Mouse (Mus musculus) limb, embryonic 10.5 days (tissue): ENCODE measurements at regions not wholly inside any gene's neighbourhood (a gene's known extent, or its start where the extent isn't known, plus 50 kb on each side); places are given as distances from the start of the nearest gene placed in this dataset.
"Not testable (repeated sequence)": the region's sequence is repeated elsewhere in the genome, so short reads cannot be mapped to it uniquely, and the experiment has no call there.

Experiments
- DNase-seq: peaks from one replicate; pipeline ENCODE4 v3.0.0-alpha.2; 2017; ENCODE audit warnings: low spot score
- H3K27ac ChIP-seq: fragments of 300-500 bp; sonication (generic); 2 replicates; pipeline ENCODE4 v1.5.1; 2016; ENCODE audit warnings: mild to moderate bottlenecking
- H3K27me3 ChIP-seq: fragments of 300-500 bp; sonication (generic); 2 replicates; pipeline ENCODE4 v1.6.1; 2016; ENCODE audit warnings: low read depth, mild to moderate bottlenecking; ENCODE audit not compliant: poor library complexity, severe bottlenecking
- H3K36me3 ChIP-seq: fragments of 300-500 bp; sonication (generic); 2 replicates; pipeline ENCODE4 v1.6.1; 2016; ENCODE audit warnings: mild to moderate bottlenecking, moderate library complexity
- H3K4me1 ChIP-seq: fragments of 300-500 bp; sonication (generic); 2 replicates; pipeline ENCODE4 v1.6.1; 2016
- H3K4me3 ChIP-seq: fragments of 300-500 bp; sonication (generic); 2 replicates; pipeline ENCODE4 v1.5.1; 2016; ENCODE audit warnings: mild to moderate bottlenecking, moderate library complexity
- H3K9me3 ChIP-seq: fragments of 300-500 bp; sonication (generic); replicated peaks from 2 replicates; pipeline ENCODE4 v1.6.1; 2016; ENCODE audit warnings: mild to moderate bottlenecking
- WGBS: fragments of 180-500 bp; shearing (Covaris S2); methylation state at CpG from one replicate; pipeline ENCODE4 v1.1.7; 2016; 5-methylcytosine and 5-hydroxymethylcytosine counted together

DNA sequence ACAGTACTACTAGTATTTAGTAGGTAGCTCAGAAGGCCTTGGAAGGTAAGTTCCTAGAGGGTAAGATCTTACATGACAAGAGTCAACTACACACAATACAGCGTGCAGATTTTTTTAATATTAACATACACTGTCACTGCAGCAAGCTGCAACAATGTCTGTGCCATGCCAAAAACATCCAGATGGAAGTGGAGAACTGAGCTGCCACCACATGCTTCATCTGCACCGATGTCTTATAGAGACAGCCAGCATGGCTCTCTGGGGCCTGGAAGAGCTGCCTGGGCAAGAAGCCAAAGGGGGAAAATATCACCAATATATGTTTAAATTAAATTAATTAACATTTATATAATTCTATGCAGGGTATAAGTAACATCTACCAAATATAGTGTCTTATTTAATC, 795.3 kb downstream of the Cypt12 start:
- H3K4me3 ChIP-seq = no peak overlapping the region
- no peaks in the 10 kb centered on the region for H3K4me1 ChIP-seq
- no peak for DNase-seq
- H3K36me3 ChIP-seq = no peaks in the 10 kb centered on the region
- no peaks in the 10 kb centered on the region for H3K9me3 ChIP-seq
- H3K27me3 ChIP-seq = no peaks in the 10 kb centered on the region
- WGBS = 95% methylated on average over 2 of the region's 2 CpGs
- H3K27ac ChIP-seq = no peak overlapping the region

DNA sequence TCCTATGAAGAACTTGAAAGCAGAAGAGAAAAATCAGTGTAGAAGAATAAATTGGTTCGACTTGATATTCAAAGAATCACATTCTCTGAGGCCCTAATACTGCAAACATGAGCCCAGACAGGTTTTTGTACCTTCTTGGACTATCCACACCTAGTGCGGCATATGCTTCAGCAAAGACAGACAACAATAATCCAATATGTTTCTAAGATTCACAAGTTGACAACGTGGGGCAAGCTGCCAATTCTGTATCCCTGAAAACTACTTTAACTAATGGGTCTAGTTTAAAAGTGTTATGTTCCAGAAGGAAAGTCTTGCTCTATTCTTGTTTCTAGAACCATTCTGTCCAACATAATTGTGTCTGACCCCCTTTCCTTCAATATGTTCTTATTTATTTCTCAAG, 796.0 kb downstream of the Cypt12 start:
- no peak for DNase-seq
- H3K27ac ChIP-seq = no peak overlapping the region
- H3K4me1 ChIP-seq = no peaks in the 10 kb centered on the region
- no peaks in the 10 kb centered on the region for H3K27me3 ChIP-seq
- H3K4me3 ChIP-seq = no peak overlapping the region
- H3K9me3 ChIP-seq = no peaks in the 10 kb centered on the region
- H3K36me3 ChIP-seq = no peaks in the 10 kb centered on the region
- 87% methylated on average over 3 of the region's 3 CpGs for WGBS

DNA sequence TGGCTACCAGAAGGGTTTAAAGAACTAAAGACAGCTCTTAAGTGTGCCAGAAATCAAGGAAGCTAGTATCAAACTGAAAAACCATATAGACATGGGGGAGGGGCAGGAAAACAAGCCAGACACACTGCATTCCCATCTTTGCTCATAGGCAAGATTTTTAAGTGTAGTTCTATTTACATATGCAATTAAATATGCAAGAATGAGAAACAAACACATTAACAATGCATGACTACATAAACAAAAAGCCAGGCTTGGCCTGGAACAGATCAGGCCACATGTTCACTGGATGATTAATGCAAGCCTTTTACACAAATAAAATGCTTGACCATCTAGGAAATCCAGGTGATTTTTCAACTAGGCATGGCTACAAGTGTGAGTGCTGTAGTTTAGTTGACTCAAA, 798.0 kb downstream of the Cypt12 start:
- Histone ChIP-seq H3K36me3 (no peaks in the 10 kb centered on the region), H3K27ac (no peak overlapping the region), H3K27me3 (no peaks in the 10 kb centered on the region), H3K4me1 (no peaks in the 10 kb centered on the region), H3K9me3 (no peaks in the 10 kb centered on the region), H3K4me3 (no peak overlapping the region)
- no peak for DNase-seq

DNA sequence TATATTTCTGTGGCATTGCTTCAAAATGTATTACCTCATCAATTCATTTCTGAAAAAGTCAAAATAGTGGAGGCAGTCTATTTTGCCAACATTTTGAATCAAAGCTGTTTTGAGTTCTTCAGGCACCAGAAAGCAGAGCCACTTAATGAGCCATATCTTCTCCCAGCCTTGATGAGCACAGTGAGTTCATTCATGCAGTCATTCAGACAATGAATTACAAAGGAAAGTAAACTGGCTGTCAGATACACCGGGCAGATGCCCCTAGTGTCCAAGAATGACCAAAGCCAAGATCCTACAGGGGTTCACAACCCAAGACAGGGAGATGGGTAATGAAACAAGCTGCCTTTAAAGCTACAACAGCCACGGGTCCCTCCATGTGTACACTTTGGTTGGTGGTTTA, 798.7 kb downstream of the Cypt12 start:
- Histone ChIP-seq H3K36me3 (no peaks in the 10 kb centered on the region), H3K4me1 (no peaks in the 10 kb centered on the region), H3K4me3 (no peak overlapping the region), H3K27me3 (no peaks in the 10 kb centered on the region), H3K9me3 (no peaks in the 10 kb centered on the region), H3K27ac (no peak overlapping the region)
- 75% methylated on average over 2 of the region's 2 CpGs for WGBS
- DNase-seq = no peak

DNA sequence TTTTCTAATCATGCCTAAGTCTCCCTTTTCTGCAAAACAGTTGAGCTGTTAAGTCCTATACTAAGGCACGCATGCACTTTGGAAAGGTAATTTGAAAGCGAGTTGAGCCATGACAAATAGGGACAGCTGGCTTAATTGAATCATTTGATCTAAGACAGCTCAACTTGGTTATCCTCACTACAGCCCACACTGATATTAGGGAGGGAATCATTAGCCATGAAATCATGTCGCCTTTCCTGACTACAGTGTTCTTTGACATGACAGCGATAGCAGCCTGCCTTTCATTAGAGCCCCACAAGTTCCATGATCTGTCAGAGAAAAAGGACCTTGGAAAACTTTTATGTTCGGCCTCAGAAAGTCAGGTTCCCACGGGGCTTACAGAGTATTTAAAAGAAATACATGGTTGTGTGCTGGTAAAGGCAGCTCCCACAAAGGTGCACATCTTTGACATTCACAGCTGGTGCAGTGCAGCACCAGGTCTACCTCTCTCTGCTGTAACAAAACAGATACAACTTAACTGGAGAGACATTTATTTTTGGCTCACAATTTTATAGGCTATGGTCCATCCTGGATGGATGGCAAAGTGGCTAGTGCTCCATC, 803.5 kb downstream of the Cypt12 start:
- DNase-seq = no peak
- Histone ChIP-seq H3K27me3 (no peaks in the 10 kb centered on the region), H3K27ac (no peak overlapping the region), H3K36me3 (no peaks in the 10 kb centered on the region), H3K9me3 (no peaks in the 10 kb centered on the region), H3K4me1 (no peaks in the 10 kb centered on the region), H3K4me3 (no peak overlapping the region)
- WGBS = 82% methylated on average over 6 of the region's 6 CpGs

DNA sequence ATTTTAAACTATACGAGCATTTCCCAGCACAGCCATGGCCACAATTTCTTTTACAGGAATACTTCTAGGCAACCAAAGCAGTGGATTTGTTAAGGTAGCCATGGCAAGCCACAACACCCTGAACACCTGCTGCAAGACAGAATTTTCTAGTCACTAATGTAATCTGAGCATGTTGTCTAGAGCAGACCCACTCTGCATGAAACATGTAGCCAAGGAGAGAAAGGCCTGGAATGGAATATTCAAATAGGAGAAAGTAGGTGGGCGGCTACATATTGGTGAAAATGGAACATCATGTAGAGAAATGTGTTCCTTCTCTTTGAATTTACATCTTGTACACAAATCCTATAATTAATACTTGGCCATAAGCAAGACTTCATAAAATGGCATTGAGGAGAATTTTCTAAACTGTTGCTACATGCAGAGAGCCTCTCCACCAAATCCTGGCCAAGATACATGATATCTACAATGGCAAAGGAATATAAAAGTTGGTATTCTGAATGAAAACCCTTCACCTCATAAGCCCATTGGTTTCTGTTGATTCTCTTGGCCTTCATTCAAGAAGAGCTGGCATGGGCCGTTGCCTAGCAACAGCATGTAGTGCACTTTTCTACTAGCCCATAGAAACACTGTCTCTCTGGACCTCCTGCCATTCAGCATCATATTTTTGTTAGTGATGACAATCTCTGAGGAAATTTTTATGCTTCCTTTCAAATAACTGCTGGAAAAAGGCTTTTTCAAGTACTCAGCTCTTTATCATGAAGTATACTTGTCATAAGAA, 816.3 kb downstream of the Cypt12 start:
- no peak for DNase-seq
- 92% methylated on average over 3 of the region's 3 CpGs for WGBS
- no peaks in the 10 kb centered on the region for H3K4me1 ChIP-seq
- no peaks in the 10 kb centered on the region for H3K27me3 ChIP-seq
- no peak overlapping the region for H3K4me3 ChIP-seq
- no peaks in the 10 kb centered on the region for H3K9me3 ChIP-seq
- H3K36me3 ChIP-seq = no peaks in the 10 kb centered on the region
- no peak overlapping the region for H3K27ac ChIP-seq

DNA sequence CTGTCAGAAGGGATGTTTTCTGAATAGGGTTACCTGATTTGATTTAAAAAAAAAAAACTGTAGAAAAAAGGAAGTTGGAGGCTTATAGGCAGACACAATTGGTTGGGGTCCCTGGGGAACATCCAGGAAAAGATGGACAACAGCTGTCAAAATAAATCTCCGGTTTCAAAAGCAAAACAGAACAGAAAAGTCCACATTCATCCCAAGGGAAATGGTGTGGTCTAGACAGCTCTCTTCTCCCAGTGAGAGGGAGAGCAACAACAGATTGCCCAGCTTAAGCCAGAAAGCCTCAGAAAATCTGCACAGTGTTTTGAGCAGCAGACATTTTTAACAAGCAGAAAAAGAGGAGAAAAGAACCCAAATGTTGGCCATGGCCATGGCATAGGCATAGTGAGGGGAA, 830.3 kb downstream of the Cypt12 start:
- no peaks in the 10 kb centered on the region for H3K9me3 ChIP-seq

DNA sequence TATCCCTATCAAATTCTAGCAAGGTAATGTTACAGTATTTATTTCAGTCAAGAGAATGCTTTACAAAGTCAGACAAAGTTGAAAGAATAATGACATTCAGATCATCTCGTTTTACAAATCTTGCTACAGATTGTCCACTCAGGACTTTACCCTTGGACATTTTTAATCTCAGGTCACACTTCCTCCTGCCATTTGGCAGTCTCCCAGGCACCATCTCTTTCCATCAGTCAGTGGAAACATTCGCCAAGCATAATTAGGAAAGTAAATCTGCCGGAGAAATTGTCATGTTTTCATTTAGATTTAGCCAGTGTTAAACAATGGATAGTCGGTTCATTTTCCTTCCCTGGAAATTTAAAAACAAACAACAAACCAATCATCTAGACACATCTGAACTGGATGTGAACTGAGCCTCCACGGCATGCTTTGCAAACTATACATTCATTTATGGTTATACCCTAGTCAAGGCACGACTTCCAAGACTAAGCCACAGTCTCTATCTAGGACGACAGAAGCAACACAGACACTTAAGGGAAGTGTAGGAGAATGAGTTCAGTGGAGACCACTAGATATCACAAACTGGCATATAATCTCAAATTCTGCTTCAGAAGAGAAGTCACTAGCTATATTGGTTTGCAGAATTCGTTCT, 839.4 kb downstream of the Cypt12 start:
- Histone ChIP-seq H3K4me3 (no peak overlapping the region), H3K27me3 (no peaks in the 10 kb centered on the region), H3K36me3 (no peaks in the 10 kb centered on the region), H3K4me1 (no peaks in the 10 kb centered on the region), H3K27ac (no peak overlapping the region), H3K9me3 (no peaks in the 10 kb centered on the region)
- WGBS = 89% methylated on average over 8 of the region's 8 CpGs
- DNase-seq = no peak

More for the DNA sequence above, 830.3 kb downstream of the Cypt12 start:
- Histone ChIP-seq H3K4me1 (no peaks in the 10 kb centered on the region), H3K27ac (no peak overlapping the region), H3K4me3 (no peak overlapping the region), H3K36me3 (no peaks in the 10 kb centered on the region), H3K27me3 (no peaks in the 10 kb centered on the region)
- WGBS = 88% methylated on average over 1 of the region's 1 CpGs
- no peak for DNase-seq

DNA sequence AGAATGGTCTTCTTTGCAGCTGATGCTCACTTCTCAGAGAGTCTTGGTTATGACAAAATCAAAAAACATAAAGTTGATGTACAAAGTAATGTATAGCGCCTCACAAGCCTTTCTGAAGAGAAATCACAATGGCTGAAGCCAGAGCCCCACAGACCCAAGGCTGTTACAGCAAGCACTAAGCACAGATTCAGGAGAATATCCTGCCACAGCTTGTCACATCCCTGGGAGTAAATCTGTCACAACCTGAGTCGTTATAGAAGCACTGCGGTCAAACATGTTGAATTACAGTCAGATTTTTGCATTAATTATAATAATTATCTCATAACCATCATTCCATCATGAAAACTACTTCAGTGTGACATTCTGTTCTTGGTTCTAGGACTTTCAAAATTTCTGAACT, 825.7 kb downstream of the 1700064H15Rik start:
- no peaks in the 10 kb centered on the region for H3K36me3 ChIP-seq
- no peaks in the 10 kb centered on the region for H3K27me3 ChIP-seq
- no peaks in the 10 kb centered on the region for H3K4me1 ChIP-seq
- no peak overlapping the region for H3K27ac ChIP-seq
- no peak for DNase-seq
- H3K9me3 ChIP-seq = no peaks in the 10 kb centered on the region
- H3K4me3 ChIP-seq = no peak overlapping the region
- 75% methylated on average over 3 of the region's 3 CpGs for WGBS

DNA sequence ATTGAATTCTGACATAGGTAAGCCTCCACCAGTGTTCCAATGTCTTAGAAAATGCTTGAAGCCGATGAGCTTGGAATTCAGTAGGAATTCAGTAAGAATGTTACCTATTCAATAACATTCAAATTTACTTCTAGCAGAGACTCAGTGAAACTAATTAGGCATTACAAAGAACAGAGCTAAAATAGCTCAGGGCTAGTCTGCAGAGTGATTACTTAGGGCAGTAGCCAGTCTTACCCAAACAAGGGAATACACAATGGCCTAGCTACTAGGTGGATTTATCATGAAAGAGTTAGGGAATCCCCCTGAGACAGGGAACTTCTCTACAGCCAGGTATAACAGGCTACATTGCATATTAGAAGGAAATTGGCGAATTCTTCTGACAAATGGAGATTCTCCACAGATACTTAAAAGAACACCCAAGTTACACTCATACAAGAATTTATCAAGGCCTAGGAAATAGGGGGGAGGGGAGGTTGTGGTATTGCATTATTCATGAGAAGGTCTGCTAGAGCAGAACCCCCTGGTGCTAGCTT, 799.6 kb downstream of the 1700064H15Rik start:
- WGBS = 32% methylated on average over 2 of the region's 2 CpGs
- not testable (repeated sequence) for H3K4me3 ChIP-seq, H3K36me3 ChIP-seq, H3K27ac ChIP-seq, DNase-seq, H3K9me3 ChIP-seq, H3K27me3 ChIP-seq, H3K4me1 ChIP-seq

DNA sequence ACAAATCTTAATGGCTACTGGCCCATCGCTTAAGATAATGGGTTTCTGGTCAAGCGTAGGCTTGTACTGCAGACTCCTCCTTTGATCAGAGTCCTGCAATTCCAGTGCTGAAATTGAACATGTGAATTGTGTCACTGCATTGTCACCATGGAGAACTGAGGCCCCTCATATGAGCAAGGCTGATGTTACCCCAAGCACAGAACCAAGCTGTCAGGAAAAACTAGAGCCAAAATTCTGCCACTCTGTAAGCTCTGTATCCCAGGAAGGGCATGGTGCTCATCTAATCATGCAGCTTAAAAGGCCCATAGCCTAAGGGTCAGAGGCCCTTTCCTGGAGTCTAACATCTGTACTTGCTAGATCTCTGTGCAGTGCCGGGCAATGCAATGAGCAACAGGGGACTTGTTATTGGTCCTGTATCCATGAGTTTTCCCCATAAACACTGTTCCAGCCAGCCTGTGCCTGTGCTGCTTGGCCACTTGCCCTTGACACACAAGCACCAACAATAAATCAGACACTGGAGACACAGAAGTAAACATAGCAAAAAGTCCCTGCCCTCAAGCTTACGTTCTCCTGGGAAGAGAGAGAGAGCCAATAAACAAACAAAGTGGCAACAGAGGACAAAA, 760.2 kb downstream of the 1700064H15Rik start:
- Histone ChIP-seq H3K36me3 (no peaks in the 10 kb centered on the region), H3K27me3 (no peaks in the 10 kb centered on the region), H3K4me3 (no peak overlapping the region), H3K27ac (no peak overlapping the region), H3K9me3 (no peaks in the 10 kb centered on the region), H3K4me1 (peaks cover 5% of the 10 kb centered on the region)
- DNase-seq = no peak
- 56% methylated on average over 4 of the region's 4 CpGs for WGBS

DNA sequence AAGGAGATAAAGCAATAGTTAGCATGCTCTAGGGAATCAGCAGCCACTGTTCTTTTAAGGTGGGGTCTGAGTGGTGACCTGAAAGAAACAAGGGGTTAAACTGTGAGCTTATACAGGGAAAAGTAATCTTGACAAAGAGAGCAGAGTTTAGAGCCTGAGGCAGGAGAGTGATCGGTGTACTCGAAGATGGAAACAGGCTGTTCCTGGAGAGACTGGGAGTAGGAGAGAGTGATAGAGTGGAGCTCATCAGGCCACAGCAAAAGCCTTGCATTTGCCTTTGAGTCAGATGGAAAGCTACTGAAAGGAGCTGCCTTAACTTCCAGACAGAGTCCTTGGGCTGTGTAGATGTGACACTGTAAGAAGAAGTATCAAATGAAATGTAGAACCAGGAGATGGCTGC, 759.7 kb downstream of the 1700064H15Rik start:
- H3K9me3 ChIP-seq = no peaks in the 10 kb centered on the region
- 27% methylated on average over 2 of the region's 2 CpGs for WGBS
- DNase-seq = no peak
- no peaks in the 10 kb centered on the region for H3K27me3 ChIP-seq
- no peak overlapping the region for H3K27ac ChIP-seq
- no peak overlapping the region for H3K4me3 ChIP-seq
- peaks cover 5% of the 10 kb centered on the region for H3K4me1 ChIP-seq
- H3K36me3 ChIP-seq = no peaks in the 10 kb centered on the region

DNA sequence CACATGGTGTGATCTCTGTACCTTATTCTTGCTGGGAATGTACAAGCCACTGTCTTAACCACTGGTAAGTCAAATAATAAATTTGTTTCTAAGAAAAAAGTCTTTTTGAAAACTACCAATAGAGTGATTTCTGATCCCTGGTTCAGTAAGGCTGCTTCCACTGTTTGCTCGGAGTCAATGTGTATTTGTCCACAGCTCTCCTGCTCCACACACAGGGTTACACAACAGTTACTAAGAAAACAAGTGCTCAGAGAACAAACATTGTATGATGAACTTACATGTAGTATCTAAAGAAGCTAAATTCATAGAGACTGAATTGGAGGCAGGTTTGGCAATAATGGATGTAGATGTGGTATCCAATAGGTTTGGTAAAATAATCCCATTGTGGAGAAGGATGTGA, 751.4 kb downstream of the 1700064H15Rik start:
- Histone ChIP-seq H3K9me3 (no peaks in the 10 kb centered on the region), H3K4me1 (no peaks in the 10 kb centered on the region), H3K27ac (no peak overlapping the region), H3K4me3 (no peak overlapping the region), H3K36me3 (no peaks in the 10 kb centered on the region), H3K27me3 (no peaks in the 10 kb centered on the region)
- DNase-seq = no peak
- WGBS = 89% methylated on average over 1 of the region's 1 CpGs
